Mouse (Mus musculus): ENCODE measurements around the gene Ccdc58. TPM values are rescaled to one million over a fixed set of nuclear protein-coding genes. Genes with fewer than 3 reads are reported as not detected.
"Not testable (repeated sequence)": the region's sequence is repeated elsewhere in the genome, so short reads cannot be mapped to it uniquely, and the experiment has no call there.

The Ccdc58 gene
- polyA plus RNA-seq, 1 experiment from 2014 or later, result 49.8 TPM

DNA sequence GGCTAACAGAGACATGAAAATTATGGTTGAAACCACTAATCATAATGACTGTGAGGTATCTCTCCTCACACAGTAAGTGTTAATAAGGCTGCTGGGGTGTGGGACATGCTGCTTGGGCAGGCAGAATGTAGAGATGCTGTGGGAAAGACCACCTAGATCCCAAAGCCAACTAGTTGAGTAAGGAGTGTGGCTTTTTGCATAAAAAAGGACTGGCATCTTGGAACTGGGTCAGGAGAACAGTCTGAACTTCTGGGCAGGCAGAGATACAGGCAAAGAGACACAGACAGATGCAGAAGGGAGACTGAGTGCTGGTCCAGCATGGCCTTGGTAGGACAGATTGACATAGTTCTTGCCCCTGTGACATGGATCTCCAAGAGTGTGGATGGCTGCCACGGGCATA is 30.0 kb downstream of the Ccdc58 start:
- TF ChIP-seq CTCF (IDR thresholded peaks at IDR 0.05; ENCODE audit: low read depth) (no peak), EP300 (optimal IDR thresholded peaks at IDR 0.05) (no peak)

DNA sequence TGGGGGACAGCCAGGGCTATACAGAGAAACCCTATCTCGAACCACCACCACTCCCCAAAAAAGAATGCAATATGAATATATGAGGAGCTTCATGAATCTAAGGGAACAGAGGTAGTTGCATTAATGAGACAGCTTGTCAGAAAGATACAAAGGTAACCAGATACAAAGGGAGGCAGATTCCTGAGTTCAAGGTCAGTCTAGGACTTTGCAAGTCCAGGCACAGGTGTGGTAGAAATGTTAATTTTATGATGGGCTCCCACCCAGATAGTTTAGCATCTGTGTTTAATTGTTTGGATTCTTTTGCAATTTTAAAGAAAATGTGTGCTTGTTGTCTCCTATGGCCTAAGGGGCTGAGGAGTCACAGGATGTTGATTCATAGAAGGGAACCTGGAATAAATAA is 30.7 kb downstream of the Ccdc58 start:
- 0 out of 2 replicates have a peak, but pooled peaks cover 5% of the 10 kb centered on the region for H3K9me3 ChIP-seq (ENCODE audit: control insufficient read depth, low read length)
- H3K36me3 ChIP-seq (ENCODE audit: control insufficient read depth, insufficient read depth, low read length), result no peaks in the 10 kb centered on the region
- no peak overlapping the region for H3K4me3 ChIP-seq (ENCODE audit: low read depth, low read length)
- H3K4me1 ChIP-seq (replicated peaks; ENCODE audit: control insufficient read depth, insufficient read depth), result no peaks in the 10 kb centered on the region
- TF ChIP-seq EP300 (optimal IDR thresholded peaks at IDR 0.05) (no peak), CTCF (IDR thresholded peaks at IDR 0.05; ENCODE audit: low read depth) (no peak)
- DNase-seq (ENCODE audit: low spot score) (no peak), ATAC-seq (ENCODE audit: low FRiP score, low TSS enrichment) (no peak)
- H3K4me2 ChIP-seq (replicated peaks; ENCODE audit: low read depth), result no peak overlapping the region
- no peaks in the 10 kb centered on the region for H3K27me3 ChIP-seq (ENCODE audit: control insufficient read depth, insufficient read depth, low read length)
- WGBS, result 83% methylated on average over 1 of the region's 1 CpGs
- no peak overlapping the region for H3K9ac ChIP-seq (ENCODE audit: low read length)
- H3K27ac ChIP-seq (replicated peaks), result no peak overlapping the region

More for the DNA sequence above, 30.0 kb downstream of the Ccdc58 start:
- no peaks in the 10 kb centered on the region for H3K36me3 ChIP-seq (ENCODE audit: control insufficient read depth, insufficient read depth, low read length)
- H3K9ac ChIP-seq (ENCODE audit: low read length), result no peak overlapping the region
- ATAC-seq (ENCODE audit: low FRiP score, low TSS enrichment), result no peak
- H3K9me3 ChIP-seq (ENCODE audit: control insufficient read depth, low read length), result 0 out of 2 replicates have a peak, but pooled peaks cover 5% of the 10 kb centered on the region
- H3K27me3 ChIP-seq (ENCODE audit: control insufficient read depth, insufficient read depth, low read length), result no peaks in the 10 kb centered on the region
- H3K4me2 ChIP-seq (replicated peaks; ENCODE audit: low read depth), result no peak overlapping the region
- no peaks in the 10 kb centered on the region for H3K4me1 ChIP-seq (replicated peaks; ENCODE audit: control insufficient read depth, insufficient read depth)
- no peak overlapping the region for H3K4me3 ChIP-seq (ENCODE audit: low read depth, low read length)
- no peak overlapping the region for H3K27ac ChIP-seq (replicated peaks)
- WGBS, result 68% methylated on average over 1 of the region's 1 CpGs
- DNase-seq (ENCODE audit: low spot score), result no peak

DNA sequence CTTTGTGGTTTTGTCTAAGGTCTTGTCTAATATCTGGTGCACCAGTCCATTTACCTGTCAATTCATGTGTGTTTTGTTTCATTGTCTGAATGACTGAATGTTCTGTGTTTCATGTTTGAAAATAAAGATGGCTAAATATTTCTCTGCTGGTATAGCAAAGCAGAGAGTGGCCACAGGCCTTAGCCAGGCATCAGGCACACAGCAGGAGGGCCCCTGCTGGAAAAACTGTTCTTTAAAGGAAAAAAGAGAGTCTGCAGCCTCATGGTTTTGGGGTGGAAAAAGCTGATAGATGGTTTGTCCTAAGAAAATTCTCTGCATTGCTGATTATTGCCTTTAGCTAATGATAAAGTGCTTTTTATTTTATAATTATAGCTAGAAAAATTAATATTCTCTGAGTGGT is 40.0 kb downstream of the Ccdc58 start:
- not testable (repeated sequence) for H3K4me1 ChIP-seq (replicated peaks; ENCODE audit: control insufficient read depth, insufficient read depth); H3K27me3 ChIP-seq (ENCODE audit: control insufficient read depth, insufficient read depth, low read length); H3K4me3 ChIP-seq (ENCODE audit: low read depth, low read length); H3K36me3 ChIP-seq (ENCODE audit: control insufficient read depth, insufficient read depth, low read length); H3K4me2 ChIP-seq (replicated peaks; ENCODE audit: low read depth); ATAC-seq (ENCODE audit: low FRiP score, low TSS enrichment); H3K9me3 ChIP-seq (ENCODE audit: control insufficient read depth, low read length); H3K27ac ChIP-seq (replicated peaks); H3K9ac ChIP-seq (ENCODE audit: low read length); DNase-seq (ENCODE audit: low spot score)

DNA sequence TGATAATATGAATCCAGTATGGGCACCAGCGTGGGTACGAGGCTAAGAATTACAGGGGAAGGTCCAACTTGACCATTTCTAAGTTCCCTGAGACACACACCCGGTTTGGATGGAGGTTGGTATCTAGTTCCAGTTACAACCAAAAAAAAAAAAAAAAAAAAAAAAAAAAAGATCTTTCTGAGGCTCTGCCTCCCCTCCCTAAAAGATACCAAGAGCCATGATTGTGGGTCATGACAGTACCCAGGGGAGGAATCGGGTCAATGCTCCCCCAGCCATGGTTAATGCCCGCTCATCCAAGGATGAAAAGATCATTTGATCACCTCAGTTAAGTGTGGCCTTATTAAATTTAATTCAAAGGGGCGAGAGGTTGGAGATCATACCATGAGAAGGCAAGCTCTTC is 44.3 kb downstream of the Ccdc58 start:
- not testable (repeated sequence) for H3K4me2 ChIP-seq (replicated peaks; ENCODE audit: low read depth); H3K4me3 ChIP-seq (ENCODE audit: low read depth, low read length); H3K9me3 ChIP-seq (ENCODE audit: control insufficient read depth, low read length); ATAC-seq (ENCODE audit: low FRiP score, low TSS enrichment); H3K9ac ChIP-seq (ENCODE audit: low read length); H3K27me3 ChIP-seq (ENCODE audit: control insufficient read depth, insufficient read depth, low read length); H3K36me3 ChIP-seq (ENCODE audit: control insufficient read depth, insufficient read depth, low read length); H3K4me1 ChIP-seq (replicated peaks; ENCODE audit: control insufficient read depth, insufficient read depth); DNase-seq (ENCODE audit: low spot score); H3K27ac ChIP-seq (replicated peaks)
- WGBS, result 93% methylated on average over 6 of the region's 6 CpGs

GRCm38 (mm10) chr16:36128092-36128491 is 56.6 kb downstream of the Ccdc58 start:
- DNase-seq (ENCODE audit: low spot score), result no peak
- H3K27ac ChIP-seq (replicated peaks), result no peak overlapping the region
- no peak overlapping the region for H3K4me2 ChIP-seq (replicated peaks; ENCODE audit: low read depth)
- no peak overlapping the region for H3K9ac ChIP-seq (ENCODE audit: low read length)
- H3K27me3 ChIP-seq (ENCODE audit: control insufficient read depth, insufficient read depth, low read length), result no peaks in the 10 kb centered on the region
- no peaks in the 10 kb centered on the region for H3K9me3 ChIP-seq (ENCODE audit: control insufficient read depth, low read length)
- WGBS, result 73% methylated on average over 7 of the region's 7 CpGs
- TF ChIP-seq CTCF (IDR thresholded peaks at IDR 0.05; ENCODE audit: low read depth), result no peak
- no peak for TF ChIP-seq EP300 (optimal IDR thresholded peaks at IDR 0.05)
- ATAC-seq (ENCODE audit: low FRiP score, low TSS enrichment), result no peak
- no peaks in the 10 kb centered on the region for H3K4me1 ChIP-seq (replicated peaks; ENCODE audit: control insufficient read depth, insufficient read depth)
- no peaks in the 10 kb centered on the region for H3K36me3 ChIP-seq (ENCODE audit: control insufficient read depth, insufficient read depth, low read length)
- H3K4me3 ChIP-seq (ENCODE audit: low read depth, low read length), result no peak overlapping the region

DNA sequence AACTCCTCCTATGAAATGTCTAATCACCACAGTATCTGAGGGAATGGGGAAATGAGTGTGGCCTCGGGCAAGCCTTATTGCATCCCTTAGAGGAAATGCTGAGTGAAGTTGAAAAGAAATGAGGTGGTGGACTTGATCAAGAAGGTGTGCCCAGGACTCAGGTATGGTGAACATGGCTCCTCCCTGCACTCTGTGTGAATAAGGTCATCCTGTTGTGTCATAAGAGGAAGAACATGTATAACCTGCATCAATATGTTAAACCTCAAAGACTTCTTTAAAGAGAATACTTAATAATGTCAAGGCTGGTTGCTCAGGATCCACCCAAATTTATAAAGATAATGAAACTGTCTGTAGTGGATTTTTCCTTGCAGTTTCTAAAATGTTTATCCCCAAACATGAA is 59.7 kb downstream of the Ccdc58 start, which contains the start of gene Csta1:
Gene Csta1, minus strand, starts transcription at position 101 of the 400 bp plus-strand sequence.
- Histone ChIP-seq H3K36me3 (ENCODE audit: control insufficient read depth, insufficient read depth, low read length) (no peaks in the 10 kb centered on the region), H3K27me3 (ENCODE audit: control insufficient read depth, insufficient read depth, low read length) (no peaks in the 10 kb centered on the region), H3K4me1 (replicated peaks; ENCODE audit: control insufficient read depth, insufficient read depth) (no peaks in the 10 kb centered on the region), H3K4me2 (replicated peaks; ENCODE audit: low read depth) (no peak within 1 kb of the TSS), H3K4me3 (ENCODE audit: low read depth, low read length) (no peak within 1 kb of the TSS), H3K9ac (ENCODE audit: low read length) (no peak within 1 kb of the TSS), H3K27ac (replicated peaks) (0 out of 2 replicates have a peak within 1 kb of the TSS, but pooled peaks have one; percentile 25), H3K9me3 (ENCODE audit: control insufficient read depth, low read length) (no peaks in the 10 kb centered on the region)
- no peak for TF ChIP-seq CTCF (IDR thresholded peaks at IDR 0.05; ENCODE audit: low read depth)
- TF ChIP-seq EP300 (optimal IDR thresholded peaks at IDR 0.05), result no peak
- DNase-seq (ENCODE audit: low spot score) (no peak), ATAC-seq (ENCODE audit: low FRiP score, low TSS enrichment) (no peak)
- WGBS, result 49% methylated on average over 1 of the region's 1 CpGs

Measured in stomach, postnatal 0 days (tissue).